Mouse (Mus musculus): ENCODE measurements at regions not wholly inside any gene's neighbourhood (a gene's known extent, or its start where the extent isn't known, plus 50 kb on each side); places are given as distances from the start of the nearest gene placed in this dataset.

- in situ Hi-C loops (cut with MseI, MboI), result no loop called here
These were observed 134.8 kb downstream of the Gm9817 start for GRCm38 (mm10) chr13:45213116-45213834.

GRCm38 (mm10) chr13:45218251-45218650 is 139.8 kb downstream of the Gm9817 start:
- in situ Hi-C loops (cut with MseI, MboI), result no loop called here

DNA sequence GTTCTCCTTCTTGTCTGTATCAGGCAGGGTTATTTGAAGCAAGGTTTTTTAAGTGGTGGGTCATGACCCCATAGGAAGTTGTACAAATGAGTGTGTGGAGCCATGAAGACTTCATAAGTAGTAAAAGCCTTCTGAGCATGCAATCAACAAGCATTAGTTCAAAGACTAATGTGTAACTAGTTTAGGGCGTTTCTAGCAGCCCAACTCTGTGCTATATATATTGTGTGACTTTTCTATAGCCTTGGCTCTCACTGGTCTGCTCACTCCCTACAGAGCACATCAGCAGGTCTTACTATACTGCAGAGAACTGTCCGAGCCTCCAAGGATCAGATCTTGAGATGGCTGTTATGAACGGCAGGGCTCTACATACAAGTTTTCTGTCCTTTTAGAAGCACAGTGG is 141.2 kb downstream of the Gm9817 start:
- in situ Hi-C loops (cut with MseI, MboI), result no loop called here

- in situ Hi-C loops (cut with MseI, MboI), result no loop called here
These were observed 152.3 kb downstream of the Gm9817 start for GRCm38 (mm10) chr13:45230804-45231203.

GRCm38 (mm10) chr13:45235236-45235635 is 154.3 kb upstream of the Mylip start:
- in situ Hi-C loops (cut with MseI, MboI), result no loop called here

DNA sequence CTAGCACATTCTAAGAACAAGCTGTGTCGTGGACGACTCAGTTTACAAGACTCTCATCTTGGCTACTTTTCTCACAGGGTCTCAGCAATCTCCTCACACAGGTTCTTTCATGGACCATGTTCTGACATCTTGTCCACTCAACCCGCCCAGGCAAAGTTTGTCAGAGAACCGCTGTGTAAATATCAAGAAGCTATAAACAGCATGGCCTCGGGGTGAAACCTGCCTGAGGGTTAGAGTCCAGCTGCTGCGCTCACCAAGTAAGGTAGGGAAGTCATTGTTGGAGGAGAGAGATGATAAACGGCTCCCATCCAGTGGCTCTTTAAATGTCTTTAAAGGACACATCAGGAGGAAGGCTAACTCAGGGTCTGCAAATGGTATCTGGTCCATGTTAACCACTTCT is 151.3 kb upstream of the Mylip start:
- in situ Hi-C loops (cut with MseI, MboI), result no loop called here

GRCm38 (mm10) chr13:45239153-45239552 is 150.4 kb upstream of the Mylip start:
- in situ Hi-C loops (cut with MseI, MboI), result no loop called here

DNA sequence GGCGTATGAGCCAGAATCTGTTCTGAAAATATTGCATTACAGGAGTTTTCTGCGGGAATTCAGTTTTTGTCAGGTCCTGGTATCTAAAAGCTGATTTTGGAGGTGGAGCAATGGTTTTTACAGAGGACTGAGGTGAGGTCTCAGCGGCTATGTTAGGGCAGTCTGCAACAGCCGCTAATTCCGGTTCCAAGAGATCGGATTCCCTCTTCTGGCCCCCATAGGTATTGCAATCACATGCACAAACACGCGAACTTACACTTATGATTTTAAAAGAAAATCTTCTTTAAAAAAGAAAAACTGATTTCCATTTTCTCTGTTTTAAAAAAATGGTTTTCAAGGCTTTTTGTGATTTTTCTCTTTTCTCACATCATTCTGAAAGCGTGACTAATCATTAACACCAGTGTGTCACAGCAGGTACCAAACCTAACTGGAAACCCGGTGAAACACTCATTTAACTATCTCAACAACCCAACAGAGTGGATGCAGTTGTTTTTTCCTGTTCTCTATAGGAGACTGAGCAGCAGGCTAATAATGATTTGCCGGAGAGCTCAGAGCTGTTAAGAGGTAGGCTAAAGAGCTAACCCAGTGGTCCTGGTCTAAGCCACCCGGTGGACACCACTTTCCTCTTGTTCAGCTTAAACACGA is 149.4 kb upstream of the Mylip start:
- in situ Hi-C loops (cut with MseI, MboI), result no loop called here

GRCm38 (mm10) chr13:45242261-45242660 is 147.3 kb upstream of the Mylip start:
- in situ Hi-C loops (cut with MseI, MboI), result no loop called here

DNA sequence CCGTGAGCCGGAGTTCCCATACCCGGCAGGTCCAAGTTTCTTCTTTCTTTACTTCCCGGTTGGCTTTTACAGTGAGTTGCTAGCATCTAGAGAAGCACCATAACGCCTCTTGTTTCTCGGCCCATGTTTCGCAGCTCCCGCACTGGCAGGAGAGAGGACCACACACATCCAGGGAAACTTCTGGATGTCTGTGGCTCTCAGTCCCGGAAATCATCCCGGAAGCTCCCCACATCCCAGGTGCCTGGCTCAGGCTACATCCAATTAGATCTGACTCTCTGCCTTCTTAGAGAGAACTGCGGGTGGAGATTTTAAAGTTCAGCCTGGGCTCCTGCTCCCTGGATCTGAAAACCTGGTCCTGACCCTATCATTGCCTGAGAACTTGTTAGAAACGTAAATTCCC is 146.8 kb upstream of the Mylip start:
- in situ Hi-C loops (cut with MseI, MboI), result no loop called here

DNA sequence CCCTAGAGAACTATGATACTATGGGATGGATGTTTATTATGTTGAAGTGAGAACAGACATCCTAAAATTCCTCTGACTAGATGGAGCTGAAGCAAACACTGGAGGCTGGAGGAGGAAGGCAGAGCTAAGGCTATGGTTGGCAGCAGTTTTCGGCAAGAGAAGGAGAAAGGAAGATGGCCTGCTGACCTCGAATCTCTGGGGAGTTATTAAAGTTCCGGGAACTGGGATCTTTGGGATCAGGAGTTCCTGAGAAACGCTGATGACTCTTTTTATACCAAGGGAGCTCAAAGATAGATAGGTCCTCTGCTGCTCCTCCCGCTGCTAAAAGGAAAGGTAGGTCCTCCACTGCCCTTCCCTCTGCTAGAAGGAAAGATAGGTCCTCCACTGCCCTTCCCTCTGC is 143.9 kb upstream of the Mylip start:
- in situ Hi-C loops (cut with MseI, MboI), result no loop called here

DNA sequence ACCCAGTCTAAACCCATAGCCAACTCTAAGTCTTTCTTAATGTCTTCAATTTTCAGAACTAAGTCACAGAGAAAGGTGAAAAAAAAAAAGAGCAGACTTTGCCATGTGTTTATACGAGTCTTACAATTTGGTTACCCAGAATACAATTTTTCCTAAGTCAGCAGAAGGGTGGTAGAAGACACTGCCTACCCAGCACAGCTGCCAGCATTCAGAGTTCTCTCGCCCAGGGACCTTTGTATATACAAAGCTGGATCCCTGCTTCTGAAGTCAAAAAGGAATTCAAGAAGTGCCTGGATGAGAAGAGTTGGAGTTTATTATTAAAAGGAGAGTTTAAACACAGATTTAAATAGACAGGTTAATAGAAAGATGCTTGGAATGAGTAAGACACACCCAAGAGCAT is 143.2 kb upstream of the Mylip start:
- in situ Hi-C loops (cut with MseI, MboI), result no loop called here

- in situ Hi-C loops (cut with MseI, MboI), result no loop called here
These were observed 139.5 kb upstream of the Mylip start for GRCm38 (mm10) chr13:45250028-45250427.

DNA sequence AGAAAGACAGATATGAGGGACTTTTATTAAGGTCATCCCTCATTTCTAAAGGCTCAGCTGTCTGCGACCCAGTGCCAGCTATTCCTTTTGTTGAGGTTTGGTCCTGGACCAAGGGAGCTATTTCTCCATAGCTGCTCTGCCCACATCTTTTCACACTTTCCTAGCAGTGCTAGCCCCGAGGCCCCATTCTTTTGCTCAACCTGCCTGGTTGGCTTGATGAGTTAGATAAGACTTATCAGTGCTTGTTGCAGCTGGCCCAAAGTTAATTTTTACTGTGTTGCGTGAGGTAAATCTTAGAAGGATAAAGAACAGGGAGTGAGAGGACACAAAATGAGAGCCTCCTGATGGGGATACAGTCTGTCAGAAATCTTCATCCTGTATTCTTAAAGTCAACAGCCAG is 138.5 kb upstream of the Mylip start:
- in situ Hi-C loops (cut with MseI, MboI), result no loop called here

DNA sequence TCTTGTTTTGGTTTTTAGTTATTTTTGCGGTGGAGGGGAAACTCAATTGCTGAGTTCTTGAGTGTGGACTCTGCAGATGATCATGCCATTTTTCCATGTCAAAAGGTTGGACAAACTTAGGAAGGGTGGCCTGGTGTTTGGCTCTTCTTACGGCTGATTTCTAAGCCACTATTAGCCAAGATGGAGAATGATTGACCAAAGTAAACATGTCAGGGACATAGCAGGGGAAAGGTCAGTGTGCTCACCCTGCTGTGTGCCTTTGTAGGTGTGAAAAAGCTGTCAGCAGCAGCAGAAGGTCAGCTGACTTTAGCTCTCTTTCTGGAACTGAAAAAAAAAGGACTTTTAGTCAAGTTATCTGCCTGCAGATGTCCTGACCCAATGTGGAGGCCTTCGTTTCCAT is 137.4 kb upstream of the Mylip start:
- in situ Hi-C loops (cut with MseI, MboI), result no loop called here

- in situ Hi-C loops (cut with MseI, MboI), result no loop called here
These were observed 136.3 kb upstream of the Mylip start for GRCm38 (mm10) chr13:45253221-45253620.

GRCm38 (mm10) chr13:45255277-45255676 is 134.3 kb upstream of the Mylip start:
- in situ Hi-C loops (cut with MseI, MboI), result no loop called here

- in situ Hi-C loops (cut with MseI, MboI), result no loop called here
These were observed 127.5 kb upstream of the Mylip start for GRCm38 (mm10) chr13:45262011-45262410.

- in situ Hi-C loops (cut with MseI, MboI), result no loop called here
These were observed 123.1 kb upstream of the Mylip start for GRCm38 (mm10) chr13:45266287-45267064.

DNA sequence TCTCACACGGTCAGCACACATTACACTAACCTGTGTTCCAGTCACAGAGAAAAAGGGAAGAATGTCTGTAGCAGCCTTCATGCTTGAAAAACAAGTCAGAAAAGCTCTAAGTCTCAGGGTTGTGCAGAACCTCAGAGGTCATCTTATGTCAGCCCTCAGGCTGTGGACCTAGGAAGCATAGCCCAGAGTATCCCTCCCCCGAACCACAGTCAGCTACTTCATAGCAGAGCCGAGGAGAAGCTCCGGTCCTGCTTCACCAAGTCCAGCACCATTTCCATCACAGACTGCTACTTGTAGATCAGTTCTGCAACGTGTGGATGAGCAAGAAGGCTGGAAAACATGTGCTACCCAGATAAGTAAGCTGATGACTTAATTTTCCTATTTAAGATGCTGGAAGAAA is 122.1 kb upstream of the Mylip start:
- in situ Hi-C loops (cut with MseI, MboI), result no loop called here

DNA sequence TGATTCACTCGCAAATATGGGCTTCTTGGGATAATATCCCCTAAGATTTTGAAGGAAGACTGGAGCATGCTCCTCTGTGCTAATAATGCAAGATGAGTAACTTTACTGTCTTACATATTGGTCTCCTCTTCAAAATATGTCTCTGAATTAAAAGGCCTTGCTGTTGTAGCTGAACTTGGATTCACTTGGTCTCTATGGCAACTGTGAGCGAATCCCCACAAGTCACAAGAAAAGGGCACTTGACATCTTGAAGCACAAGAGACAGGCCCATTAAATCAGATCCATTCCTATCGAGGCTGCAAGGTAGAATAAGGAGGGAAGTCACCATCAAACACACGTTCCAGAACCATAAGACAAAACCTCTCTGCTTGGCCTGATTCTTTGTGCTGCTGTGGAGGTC is 121.6 kb upstream of the Mylip start:
- in situ Hi-C loops (cut with MseI, MboI), result no loop called here

DNA sequence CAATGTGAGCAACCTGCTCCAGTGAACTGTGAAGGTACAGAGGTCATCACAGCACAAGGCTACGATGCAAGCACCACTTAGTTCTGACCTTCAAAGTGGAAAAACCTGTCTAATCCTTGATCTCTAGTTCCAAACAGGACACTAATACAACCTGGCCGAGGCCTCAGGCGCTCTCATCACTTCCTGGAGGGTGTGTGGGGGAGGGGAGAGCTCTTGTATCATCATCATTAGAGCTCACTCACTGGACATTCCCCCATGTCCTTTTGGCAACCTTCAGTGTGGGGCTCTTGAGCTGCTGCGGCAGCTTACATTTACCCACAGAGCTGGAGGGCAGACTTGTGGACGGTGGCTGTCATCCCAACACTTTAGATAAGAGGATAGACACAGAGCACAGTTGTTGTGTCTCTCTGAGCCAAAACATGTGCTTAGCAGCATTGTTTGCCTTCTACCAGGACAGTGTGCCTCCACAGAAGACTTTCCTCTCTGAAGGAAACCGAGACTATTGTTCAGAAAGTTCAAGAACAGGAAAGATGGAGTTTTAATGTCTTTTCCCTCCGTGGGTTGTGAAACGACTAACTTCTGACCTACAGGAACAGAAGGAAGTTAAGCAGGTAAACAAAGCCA is 115.2 kb upstream of the Mylip start:
- in situ Hi-C loops (cut with MseI, MboI), result no loop called here

All from mouse trophoblast stem cell (cell line).